Mouse (Mus musculus) right cerebral cortex, adult 2 months (tissue): ENCODE measurements at regions not wholly inside any gene's neighbourhood (a gene's known extent, or its start where the extent isn't known, plus 50 kb on each side); places are given as distances from the start of the nearest gene placed in this dataset.

Experiments used
- DNase-seq, 2 experiments: peaks; one replicate each; pipeline ENCODE4 v3.0.0; 2021 to 2022; ENCODE audit warnings: low spot score in 2 of 2

- peak in 1 of 2 experiments; percentile 29 for DNase-seq
Observed at GRCm38 (mm10) chrX:103532620-103533199, 97.7 kb upstream of the Zcchc13 start.

GRCm38 (mm10) chrX:103533306-103533705, 97.1 kb upstream of the Zcchc13 start:
- DNase-seq = peak in 1 of 2 experiments; percentile 28

- no peak for DNase-seq
Observed at GRCm38 (mm10) chrX:103533831-103534230, 96.6 kb upstream of the Zcchc13 start.

GRCm38 (mm10) chrX:103546490-103547202, 83.7 kb upstream of the Zcchc13 start:
- no peak for DNase-seq

- DNase-seq = no peak
Observed at GRCm38 (mm10) chrX:103551304-103551703, 79.1 kb upstream of the Zcchc13 start.

GRCm38 (mm10) chrX:103553196-103553595, 77.2 kb upstream of the Zcchc13 start:
- DNase-seq = no peak

GRCm38 (mm10) chrX:103553605-103554004, 76.8 kb upstream of the Zcchc13 start:
- no peak for DNase-seq

GRCm38 (mm10) chrX:103555041-103555986, 75.1 kb upstream of the Zcchc13 start:
- peak; percentile 27 to 32 for DNase-seq

GRCm38 (mm10) chrX:103556046-103556445, 74.3 kb upstream of the Zcchc13 start:
- DNase-seq = no peak

- no peak for DNase-seq
Observed at GRCm38 (mm10) chrX:103556681-103557490, 73.5 kb upstream of the Zcchc13 start.

- DNase-seq = no peak
Observed at GRCm38 (mm10) chrX:103557496-103557895, 72.9 kb upstream of the Zcchc13 start.

- peak; percentile 84 to 94 for DNase-seq
Observed at GRCm38 (mm10) chrX:103563531-103564246, 66.7 kb upstream of the Zcchc13 start.

GRCm38 (mm10) chrX:103573344-103573743, 57.0 kb upstream of the Zcchc13 start:
- DNase-seq = no peak

GRCm38 (mm10) chrX:103579484-103579883, 50.9 kb upstream of the Zcchc13 start:
- DNase-seq = no peak
